Mouse (Mus musculus): Measurements from ENCODE around the gene Ppil1.

DNA sequence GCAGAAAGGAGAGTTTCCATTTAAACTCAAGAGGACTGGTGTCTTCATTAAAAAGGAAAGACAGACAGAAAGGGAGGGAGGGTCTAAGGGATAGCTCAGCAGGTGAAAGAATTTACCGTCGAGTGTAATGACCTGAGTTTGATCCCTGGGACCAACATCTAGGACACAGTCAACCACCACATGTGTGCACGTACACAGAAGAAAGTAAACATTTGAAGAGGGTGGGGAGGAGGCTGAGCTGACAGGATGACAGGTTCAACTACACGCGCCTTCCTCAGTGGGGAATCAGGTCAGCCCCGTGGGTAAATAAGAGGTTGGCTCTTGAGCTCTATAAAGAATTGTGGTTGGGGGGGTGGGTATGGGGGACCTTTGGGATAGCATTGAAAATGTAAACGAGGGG lies 9.2 kb upstream of the Ppil1 start:
- TF ChIP-seq POLR2A (IDR thresholded peaks at IDR 0.05; ENCODE audit: insufficient read depth, low read length) (no peak), CTCF (IDR thresholded peaks at IDR 0.05; ENCODE audit: low read depth, low read length) (no peak), EP300 (IDR thresholded peaks at IDR 0.05; ENCODE audit: insufficient read depth, low read depth, low read length) (no peak)
